Mouse (Mus musculus): ENCODE measurements around the gene Cit.

The Cit gene

GRCm38 (mm10) chr5:115971236-115971635 lies 126.2 kb downstream of the Cit start:
- DNase-seq (ENCODE audit: low spot score), result no peak

GRCm38 (mm10) chr5:115975672-115976071 lies 130.6 kb downstream of the Cit start:
- no peak for DNase-seq (ENCODE audit: low spot score)

- no peak for DNase-seq (ENCODE audit: low spot score)
Measured at GRCm38 (mm10) chr5:115976446-115976845, 131.4 kb downstream of the Cit start.

DNA sequence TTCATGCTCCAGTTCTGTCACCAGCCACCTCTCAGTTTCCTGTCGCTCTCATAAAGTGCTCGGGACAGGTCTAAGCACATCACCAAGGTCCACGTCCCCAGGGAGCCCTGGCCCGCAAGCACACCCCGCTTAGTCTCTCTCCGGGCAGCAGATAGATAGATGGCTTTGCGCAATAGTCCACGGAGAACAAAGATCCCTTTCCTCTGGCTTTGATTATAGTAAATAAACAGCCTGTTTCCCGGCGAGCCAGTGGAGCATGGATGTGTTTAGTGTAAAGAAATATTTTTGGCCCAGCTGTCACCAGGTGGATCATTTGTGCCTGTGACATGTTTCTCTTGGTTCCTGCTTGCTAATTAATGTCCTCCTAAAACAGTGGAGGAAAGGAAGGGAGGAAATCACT lies 132.2 kb downstream of the Cit start:
- no peak for DNase-seq (ENCODE audit: low spot score)

DNA sequence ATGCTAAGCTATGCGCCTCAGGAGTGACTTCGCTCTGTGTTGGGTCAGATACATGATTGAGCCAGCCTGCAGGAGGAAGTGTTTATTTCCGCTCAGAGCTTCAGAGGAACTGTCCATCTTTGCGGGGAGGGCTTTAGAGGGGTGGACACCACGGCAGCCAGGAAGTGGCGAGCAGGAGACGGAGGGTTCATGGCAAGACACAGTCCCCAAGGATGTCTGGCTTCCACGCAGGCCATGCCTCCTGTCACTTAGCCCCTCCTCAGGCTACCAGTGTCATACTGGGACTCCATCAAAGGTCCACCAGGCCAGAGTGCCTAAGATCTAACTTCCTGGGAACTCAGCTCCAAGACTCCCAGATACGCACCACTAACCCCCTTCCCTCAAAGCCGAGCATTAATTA lies 132.7 kb downstream of the Cit start:
- DNase-seq (ENCODE audit: low spot score), result no peak

DNA sequence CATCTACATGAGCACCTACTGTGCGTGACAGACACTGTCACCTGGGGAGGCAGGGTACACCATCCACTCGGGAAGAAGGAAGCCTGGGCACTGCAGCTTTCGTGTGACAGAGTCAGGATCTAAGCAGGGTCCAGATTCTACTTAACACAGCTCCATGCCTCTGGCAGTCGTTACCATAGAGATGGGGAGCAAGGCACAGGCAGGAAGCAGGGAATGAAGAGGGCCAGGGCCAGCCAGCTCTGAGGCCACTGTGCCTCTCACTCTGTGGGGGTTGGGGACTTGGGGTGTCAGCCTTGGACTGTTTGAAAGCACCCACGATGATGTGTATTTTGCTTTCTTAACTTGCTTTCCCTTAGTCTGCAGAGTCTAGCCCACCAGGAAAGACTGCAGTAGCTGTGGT lies 133.2 kb downstream of the Cit start:
- DNase-seq (ENCODE audit: low spot score), result no peak

DNA sequence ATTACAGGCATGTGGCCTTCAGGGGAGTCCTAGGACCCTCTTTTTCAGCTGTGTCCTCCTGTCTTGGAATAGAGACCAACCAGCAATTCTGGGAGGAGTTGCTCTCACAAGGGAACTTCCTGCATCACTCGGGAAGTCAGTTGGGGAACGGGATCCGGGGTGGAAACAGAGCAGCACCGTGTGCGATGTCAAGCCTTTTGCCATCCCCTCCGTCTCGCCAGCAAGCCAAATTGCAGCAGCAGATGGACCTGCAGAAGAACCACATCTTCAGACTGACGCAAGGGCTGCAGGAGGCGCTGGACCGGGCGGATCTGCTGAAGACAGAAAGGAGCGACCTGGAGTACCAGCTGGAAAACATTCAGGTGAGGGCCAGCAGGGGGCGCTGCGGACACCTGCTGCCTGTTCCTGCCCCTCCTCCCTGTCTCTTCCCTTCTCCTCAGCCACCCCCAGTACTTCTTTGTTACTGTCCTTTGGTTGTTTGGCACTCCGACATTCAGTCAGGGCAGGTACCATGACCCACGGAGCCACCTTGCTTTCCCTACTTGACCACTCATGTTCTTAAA lies 134.1 kb downstream of the Cit start:
- DNase-seq (ENCODE audit: low spot score), result peak; percentile 30

GRCm38 (mm10) chr5:115980537-115980936 lies 135.5 kb downstream of the Cit start:
- DNase-seq (ENCODE audit: low spot score), result no peak

DNA sequence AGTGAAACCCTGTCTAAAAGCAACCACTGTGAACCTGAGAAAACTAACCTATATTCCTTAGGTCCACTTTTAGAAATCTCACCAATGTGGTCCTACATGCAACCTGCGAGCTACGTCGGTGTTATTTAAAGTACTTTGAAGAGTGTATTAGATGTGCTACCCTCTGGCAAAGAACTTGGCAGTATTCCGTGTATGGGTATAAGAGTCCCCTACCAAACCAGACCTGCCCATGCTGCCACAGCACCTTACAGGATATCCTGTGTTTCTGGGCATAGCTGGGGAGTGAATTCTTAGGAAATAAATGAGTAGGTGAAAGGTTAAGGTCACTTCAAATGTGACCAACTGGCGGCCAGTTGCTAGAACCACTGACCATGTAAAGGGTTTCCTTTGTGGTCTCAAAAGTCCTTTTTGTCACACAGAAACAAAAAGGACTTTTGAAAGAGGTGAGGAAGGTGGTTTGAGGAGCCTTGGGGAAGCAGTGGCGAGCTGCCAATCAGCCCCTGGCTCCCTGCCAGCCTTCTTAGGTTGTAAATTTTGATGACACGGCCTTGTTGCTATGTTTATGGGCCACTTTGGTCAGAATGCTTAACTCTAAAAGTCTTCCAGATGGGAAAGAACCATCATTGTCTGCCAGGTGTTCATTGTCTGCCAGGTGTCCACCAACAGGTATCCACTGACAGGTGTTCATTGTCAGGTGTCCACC lies 137.7 kb downstream of the Cit start:
- no peak for DNase-seq (ENCODE audit: low spot score)

DNA sequence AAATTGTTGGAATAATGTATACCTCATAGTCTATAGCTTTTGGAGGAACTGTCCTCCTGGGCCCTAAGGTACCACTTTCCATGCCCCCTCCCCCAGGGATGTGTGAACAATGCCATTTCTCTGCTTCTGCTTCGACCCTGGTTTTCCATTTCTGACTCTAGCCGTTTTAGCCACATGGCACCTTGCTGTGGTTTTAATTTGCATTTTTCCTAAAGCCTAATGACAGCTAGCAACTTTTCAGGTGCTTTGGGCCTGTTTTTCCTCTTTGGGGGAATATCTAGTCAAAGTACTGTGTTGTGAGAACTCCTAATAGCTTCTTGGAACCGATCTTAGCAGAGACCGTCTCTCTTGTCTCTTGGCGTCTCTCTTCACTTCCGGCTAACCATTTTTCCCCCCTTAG lies 139.3 kb downstream of the Cit start:
- DNase-seq (ENCODE audit: low spot score), result no peak

DNA sequence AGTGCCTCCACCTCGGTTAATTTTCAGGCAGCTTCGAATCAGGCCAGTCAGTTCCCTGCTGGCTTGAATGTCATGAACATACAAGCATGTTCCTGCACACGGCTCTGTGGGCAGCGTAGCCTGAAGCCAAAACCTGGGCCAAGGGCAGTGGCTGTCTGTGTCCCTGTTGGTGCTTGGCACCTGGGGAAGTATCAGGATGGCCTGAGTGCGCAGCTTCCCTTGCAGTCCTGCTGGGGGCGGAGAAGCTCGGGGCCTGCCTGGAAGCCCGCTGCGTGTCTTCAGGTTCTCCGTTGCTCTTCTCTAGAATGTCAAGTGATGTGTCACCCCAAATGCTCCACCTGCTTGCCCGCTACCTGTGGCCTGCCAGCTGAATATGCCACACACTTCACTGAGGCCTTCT lies 140.0 kb downstream of the Cit start:
- DNase-seq (ENCODE audit: low spot score), result no peak

DNA sequence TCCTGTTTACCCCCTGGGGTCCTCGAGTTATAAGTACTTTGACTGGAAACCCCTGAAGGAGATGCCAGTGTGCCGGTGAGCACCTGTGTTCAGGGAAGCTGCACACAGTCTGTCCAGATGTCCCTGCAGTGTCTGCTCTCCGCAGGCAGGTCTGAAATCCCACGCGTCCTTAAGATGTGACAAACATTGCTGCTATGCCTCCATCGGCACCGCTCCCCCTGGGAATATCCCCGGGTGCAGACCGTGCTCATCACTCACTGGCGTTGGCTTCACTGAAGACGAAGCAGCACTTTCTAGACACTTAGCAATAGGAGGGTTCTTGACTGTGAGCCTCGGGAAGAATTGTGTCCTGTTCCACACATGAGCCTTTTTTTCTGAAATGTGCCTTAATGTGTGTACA lies 142.2 kb downstream of the Cit start:
- no peak for DNase-seq (ENCODE audit: low spot score)

DNA sequence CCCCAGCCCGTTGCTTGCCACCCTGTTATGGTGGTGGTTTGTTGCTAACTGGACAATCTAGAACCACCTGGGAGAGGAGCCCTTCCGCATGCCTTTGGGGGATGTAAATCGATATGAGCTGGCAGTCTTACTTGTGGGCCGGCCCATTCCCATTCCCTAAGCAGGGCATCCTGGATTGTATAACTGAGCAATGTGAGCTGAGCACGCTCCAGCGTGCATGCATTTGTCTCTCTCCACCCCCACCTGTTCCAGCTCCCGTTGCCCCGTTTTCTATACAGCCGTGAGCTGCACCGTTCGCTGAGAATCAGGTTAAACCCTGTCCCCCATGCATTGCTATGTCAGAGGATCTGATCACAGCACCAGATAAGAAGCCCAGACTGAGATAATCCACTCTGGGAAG lies 146.6 kb downstream of the Cit start:
- no peak for DNase-seq (ENCODE audit: low spot score)

DNA sequence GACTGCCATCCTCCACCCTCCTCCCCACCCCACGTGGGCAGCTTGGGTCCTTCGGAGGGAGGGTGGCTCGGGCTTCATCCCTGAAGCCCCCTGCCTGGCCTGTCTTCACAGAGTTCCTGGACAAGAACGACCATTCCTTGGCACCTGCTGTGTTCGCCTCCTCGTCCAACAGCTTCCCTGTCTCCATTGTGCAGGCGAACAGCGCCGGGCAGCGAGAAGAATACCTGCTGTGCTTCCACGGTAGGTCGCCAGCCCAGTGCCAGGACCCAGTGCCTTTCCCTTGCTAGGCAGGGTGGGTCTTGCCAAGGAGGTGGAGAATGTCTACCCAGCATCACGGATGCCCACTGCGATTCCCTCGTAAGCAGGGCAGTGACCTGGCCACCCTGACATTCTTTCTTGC lies 149.0 kb downstream of the Cit start:
- DNase-seq (ENCODE audit: low spot score), result no peak

- no peak for DNase-seq (ENCODE audit: low spot score)
Measured at GRCm38 (mm10) chr5:115997376-115997775, 152.3 kb downstream of the Cit start.

GRCm38 (mm10) chr5:116003154-116003553 lies 158.1 kb downstream of the Cit start:
- DNase-seq (ENCODE audit: low spot score), result no peak

DNA sequence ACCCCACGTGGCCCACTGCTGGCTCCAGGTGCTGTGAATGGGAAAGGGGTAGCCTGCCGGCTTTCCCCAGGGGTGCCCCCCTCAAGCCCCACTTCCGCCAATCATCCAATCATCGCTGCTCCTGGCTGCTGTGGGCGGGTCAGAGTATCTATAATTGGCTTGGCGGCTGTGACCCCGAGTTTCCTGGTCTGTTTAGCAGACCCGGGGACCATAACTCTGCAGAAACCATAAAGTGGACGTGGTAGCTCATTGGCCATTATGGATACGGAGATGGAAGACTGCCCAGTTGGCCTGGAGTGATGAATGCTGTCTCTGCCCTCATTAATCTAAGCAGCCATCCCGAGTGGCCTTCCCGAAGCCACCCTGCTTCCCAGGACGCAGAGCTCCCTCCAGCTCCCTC lies 158.7 kb downstream of the Cit start:
- no peak for DNase-seq (ENCODE audit: low spot score)

- DNase-seq (ENCODE audit: low spot score), result no peak
Measured at GRCm38 (mm10) chr5:116004271-116004670, 159.2 kb downstream of the Cit start.

GRCm38 (mm10) chr5:116006324-116007099 lies 161.4 kb downstream of the Cit start:
- DNase-seq (ENCODE audit: low spot score), result no peak

DNA sequence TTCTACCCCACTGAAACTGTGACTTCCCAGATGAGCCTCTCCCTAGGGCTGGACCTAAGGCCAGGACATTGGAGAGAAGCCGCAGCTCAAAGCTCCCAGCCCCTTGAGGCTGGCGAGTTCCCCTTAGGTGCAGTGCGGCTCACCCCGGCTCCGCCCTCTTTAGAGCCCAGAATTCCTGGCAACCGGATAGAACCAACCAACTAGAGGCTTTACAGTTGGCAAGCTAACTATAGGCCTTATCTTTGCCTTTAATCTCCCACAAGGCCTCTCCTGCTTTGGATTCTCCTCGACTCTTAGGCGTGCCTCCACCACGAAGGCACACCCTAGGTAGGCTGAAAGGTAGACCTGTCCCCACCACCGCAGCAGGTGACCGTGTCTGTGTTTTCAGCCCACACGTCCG lies 162.6 kb downstream of the Cit start:
- DNase-seq (ENCODE audit: low spot score), result no peak

DNA sequence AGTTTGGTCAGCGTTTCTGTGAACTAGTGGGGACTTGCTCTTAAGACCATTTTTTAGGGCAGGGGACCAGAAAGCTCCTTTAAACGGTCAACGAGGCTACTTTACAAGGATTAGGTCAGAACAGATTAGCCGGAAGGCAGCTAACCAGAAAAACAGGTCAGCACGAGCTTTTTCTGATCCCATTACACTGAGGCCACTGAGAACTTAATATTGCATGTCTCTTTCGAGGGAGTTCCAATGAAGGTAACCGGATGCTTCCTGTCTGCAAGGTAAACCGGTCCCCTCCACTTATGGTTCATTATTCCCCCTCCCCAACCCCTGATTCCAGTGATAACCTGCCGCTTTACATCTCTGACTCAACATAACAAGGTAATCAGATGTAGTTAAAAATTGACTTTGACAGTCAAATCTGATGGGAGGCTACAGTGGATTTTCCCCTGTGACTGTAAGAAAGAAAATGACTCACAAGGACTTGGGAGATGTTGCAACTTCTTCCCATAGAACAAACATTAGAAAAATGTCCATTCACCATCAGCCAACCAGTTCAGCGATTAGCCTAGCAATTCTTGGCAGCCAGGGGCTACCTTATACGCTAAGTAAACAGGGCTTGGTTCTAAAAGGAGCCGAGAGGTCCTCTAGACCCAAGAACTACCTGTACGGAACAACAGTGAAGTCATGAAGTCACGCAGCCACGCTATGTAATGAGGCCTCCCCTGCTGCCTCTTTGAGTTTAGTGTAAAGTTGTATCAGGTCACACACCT lies 164.2 kb downstream of the Cit start:
- no peak for DNase-seq (ENCODE audit: low spot score)

GRCm38 (mm10) chr5:116009884-116010627 lies 165.0 kb downstream of the Cit start:
- no peak for DNase-seq (ENCODE audit: low spot score)
